Comparison of ENCODE assay signal across 18 mouse cellular contexts in the genomic region with DNA sequence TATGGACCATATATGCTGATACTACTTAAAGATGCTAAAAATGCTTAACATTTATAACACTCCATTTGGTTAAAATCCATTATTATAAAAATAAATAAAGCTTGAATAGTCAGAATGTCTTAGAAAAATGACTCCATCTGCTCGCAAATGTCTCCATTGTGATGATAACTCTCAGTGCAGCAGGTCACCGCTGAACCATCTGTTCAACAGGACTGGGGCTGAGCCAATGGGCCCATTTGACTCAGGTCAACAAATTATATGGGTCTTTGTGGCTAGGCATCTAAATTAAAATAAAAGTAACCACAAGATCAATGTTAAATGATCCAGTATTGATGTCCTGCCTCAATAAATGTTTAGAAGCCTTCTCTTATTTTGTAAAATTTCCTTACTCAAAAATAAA.
DNase-seq lines count a peak whose midpoint lies in the region; ATAC-seq and TF ChIP-seq lines count a peak whose summit lies in the region.
"Had no signal": no experiment of that assay in that cellular context is flagged by ENCODE, and none has a peak within 500 bp of the region (broad histone marks: within the 10 kb centered on the region; RNA-seq: fewer than 3 reads in every experiment).

No protein-coding gene starts in this region.

- 58% methylated on average over 2 of the region's 2 CpGs for WGBS in forebrain, embryonic 13.5 days
- 29% methylated on average over 2 of the region's 2 CpGs for WGBS in forebrain, postnatal 0 days
- 75% methylated on average over 2 of the region's 2 CpGs for WGBS in midbrain, embryonic 11.5 days
- 87% methylated on average over 2 of the region's 2 CpGs for WGBS in midbrain, embryonic 10.5 days

- TF ChIP-seq CTCF in forebrain, postnatal 0 days (IDR thresholded peaks at IDR 0.05; ENCODE audit: low read depth), result no peak

- H3K9me3 ChIP-seq in forebrain, embryonic 13.5 days (replicated peaks), result no peaks in the 10 kb centered on the region
- H3K9me3 ChIP-seq in forebrain, postnatal 0 days (ENCODE audit: low read length), result no peaks in the 10 kb centered on the region
- no peaks in the 10 kb centered on the region for H3K9me3 ChIP-seq in midbrain, embryonic 11.5 days (ENCODE audit: control insufficient read depth, low read length)
- no peaks in the 10 kb centered on the region for H3K9me3 ChIP-seq in midbrain, embryonic 10.5 days (replicated peaks)
- H3K9me3 ChIP-seq: liver, embryonic 13.5 days; megakaryocyte, embryonic 14.5 days; neural tube, embryonic 12.5 days had no signal

- H3K36me3 ChIP-seq in forebrain, embryonic 13.5 days (ENCODE audit: poor library complexity, severe bottlenecking), result peaks cover under 1% of the 10 kb centered on the region; the same call in 1 of the 2 replicates
- H3K36me3 ChIP-seq in forebrain, postnatal 0 days (ENCODE audit: insufficient read depth), result 0 out of 2 replicates have a peak, but pooled peaks cover 6% of the 10 kb centered on the region
- no peaks in the 10 kb centered on the region for H3K36me3 ChIP-seq in midbrain, embryonic 11.5 days (ENCODE audit: control insufficient read depth, insufficient read depth, low read length)
- H3K36me3 ChIP-seq in midbrain, embryonic 10.5 days, result peaks cover 10% of the 10 kb centered on the region
- H3K36me3 ChIP-seq: liver, embryonic 13.5 days had no signal

- no peak overlapping the region for H3K27ac ChIP-seq in forebrain, embryonic 13.5 days
- no peak overlapping the region for H3K27ac ChIP-seq in forebrain, postnatal 0 days (ENCODE audit: low read depth, low read length)
- no peak overlapping the region for H3K27ac ChIP-seq in midbrain, embryonic 11.5 days (ENCODE audit: low read depth, low read length)
- no peak overlapping the region for H3K27ac ChIP-seq in midbrain, embryonic 10.5 days (replicated peaks)
- H3K27ac ChIP-seq: liver, embryonic 13.5 days; neural tube, embryonic 12.5 days had no signal

- peaks cover 7% of the 10 kb centered on the region; the same call in 1 of the 2 replicates for H3K4me1 ChIP-seq in forebrain, embryonic 13.5 days
- H3K4me1 ChIP-seq in forebrain, postnatal 0 days (ENCODE audit: insufficient read depth), result no peaks in the 10 kb centered on the region
- peaks cover 3% of the 10 kb centered on the region; the same call in 1 of the 2 replicates for H3K4me1 ChIP-seq in midbrain, embryonic 11.5 days (ENCODE audit: control insufficient read depth, insufficient read depth, low read length)
- peaks cover 6% of the 10 kb centered on the region; the same call in 1 of the 2 replicates for H3K4me1 ChIP-seq in midbrain, embryonic 10.5 days
- H3K4me1 ChIP-seq: liver, embryonic 13.5 days; megakaryocyte, embryonic 14.5 days had no signal

- no peak overlapping the region for H3K9ac ChIP-seq in forebrain, embryonic 13.5 days
- no peak overlapping the region for H3K9ac ChIP-seq in forebrain, postnatal 0 days
- no peak overlapping the region for H3K9ac ChIP-seq in midbrain, embryonic 11.5 days (ENCODE audit: low read length)
- H3K9ac ChIP-seq: liver, embryonic 13.5 days; neural tube, embryonic 12.5 days had no signal

- no peak for DNase-seq in forebrain, postnatal 0 days
- no peak for DNase-seq in midbrain, embryonic 11.5 days (ENCODE audit: low spot score, missing footprints)
- DNase-seq in midbrain, embryonic 10.5 days (ENCODE audit: low spot score), result no peak
- peak; percentile 86 for DNase-seq in cerebellum, adult 11-12 months
- DNase-seq in cerebellum, postnatal 36 days, result peak; percentile 83 to 84
- DNase-seq in urinary bladder, postnatal 14 days (ENCODE audit: low spot score), result no peak
- DNase-seq in right cerebral cortex, adult 18-20 months, result no peak
- DNase-seq: adrenal gland, postnatal 25 days; heart, postnatal 10 days; kidney, adult 9 months; liver, embryonic 13.5 days; thymus, adult 18-20 months had no signal

- ATAC-seq in forebrain, embryonic 13.5 days, result peak; percentile 46; the same call in 1 of the 2 replicates
- ATAC-seq in forebrain, postnatal 0 days, result no peak
- ATAC-seq in midbrain, embryonic 11.5 days (ENCODE audit: low FRiP score), result peak; percentile 67
- ATAC-seq: activated CD4-positive, CD25-positive, alpha-beta regulatory T cell, adult 4 months; inflammation-experienced regulatory T-cells, adult 6 months; lung, postnatal 0 days had no signal

- H3K4me3 ChIP-seq in forebrain, embryonic 13.5 days, result no peak overlapping the region
- no peak overlapping the region for H3K4me3 ChIP-seq in forebrain, postnatal 0 days (ENCODE audit: low read depth, low read length)
- H3K4me3 ChIP-seq in midbrain, embryonic 11.5 days (ENCODE audit: low read depth, low read length), result no peak overlapping the region
- H3K4me3 ChIP-seq in midbrain, embryonic 10.5 days, result no peak overlapping the region
- H3K4me3 ChIP-seq: liver, embryonic 13.5 days; megakaryocyte, embryonic 14.5 days; neural tube, embryonic 12.5 days had no signal

- no peak overlapping the region for H3K4me2 ChIP-seq in forebrain, embryonic 13.5 days
- H3K4me2 ChIP-seq in forebrain, postnatal 0 days (ENCODE audit: low read depth), result no peak overlapping the region
- H3K4me2 ChIP-seq in midbrain, embryonic 11.5 days, result no peak overlapping the region
- H3K4me2 ChIP-seq: liver, embryonic 13.5 days; neural tube, embryonic 12.5 days had no signal

- no peaks in the 10 kb centered on the region for H3K27me3 ChIP-seq in forebrain, embryonic 13.5 days
- H3K27me3 ChIP-seq in forebrain, postnatal 0 days (ENCODE audit: insufficient read depth, low read length), result no peaks in the 10 kb centered on the region
- no peaks in the 10 kb centered on the region for H3K27me3 ChIP-seq in midbrain, embryonic 11.5 days (ENCODE audit: control insufficient read depth, insufficient read depth, low read length)
- no peaks in the 10 kb centered on the region for H3K27me3 ChIP-seq in midbrain, embryonic 10.5 days (ENCODE audit: low read depth, poor library complexity, severe bottlenecking)
- H3K27me3 ChIP-seq: liver, embryonic 13.5 days; megakaryocyte, embryonic 14.5 days; neural tube, embryonic 12.5 days had no signal

Comparison
In these comparisons a context has a peak if more than half of its experiments do, and no peak if none do; other contexts are left out.
1. DNase-seq: peak in cerebellum, adult 11-12 months (single experiment) and cerebellum, postnatal 36 days (2 of 2); none in forebrain, postnatal 0 days (single experiment), midbrain, embryonic 11.5 days (single experiment), midbrain, embryonic 10.5 days (single experiment), urinary bladder, postnatal 14 days (single experiment) and right cerebral cortex, adult 18-20 months (single experiment).